Mouse (Mus musculus) CH12.LX (cell line): ENCODE data around the gene Tbl3. TPM values are rescaled to one million over a fixed set of nuclear protein-coding genes. Genes with fewer than 3 reads are reported as not detected.
A peak's percentile ranks its signal among the peaks of the same experiment; 100 is the strongest.

Experiments
- DNase-seq: peaks from one replicate; pipeline ENCODE4 v3.0.0-alpha.2; 2013; ENCODE audit errors: extremely low read depth
- H3K27ac ChIP-seq: 2 replicates; pipeline ENCODE4 v1.5.1; 2012; ENCODE audit warnings: low read depth, mild to moderate bottlenecking, control low read depth, moderate library complexity; ENCODE audit not compliant: insufficient read depth
- H3K27me3 ChIP-seq: replicated peaks from 2 replicates; pipeline ENCODE3; 2012; ENCODE audit warnings: inconsistent platforms
- H3K36me3 ChIP-seq, 2 experiments: replicated peaks in 1 of 2; 2 replicates each; pipeline versions ENCODE3 to v1.6.1; 2012; ENCODE audit warnings: inconsistent platforms in 1 of 2, low read length in 1 of 2, mild to moderate bottlenecking in 1 of 2, mixed read lengths in 1 of 2, moderate library complexity in 1 of 2; ENCODE audit not compliant: control insufficient read depth in 1 of 2, insufficient read depth in 1 of 2
- H3K4me1 ChIP-seq, 2 experiments: 2 replicates each; pipeline ENCODE4 v1.6.1; 2012; ENCODE audit warnings: inconsistent platforms in 1 of 2, moderate library complexity in 1 of 2; ENCODE audit not compliant: insufficient read depth in 2 of 2, control insufficient read depth in 1 of 2
- H3K4me2 ChIP-seq: 2 replicates; pipeline ENCODE4 v1.6.1; 2012; ENCODE audit warnings: low read depth, mild to moderate bottlenecking, control low read depth; ENCODE audit not compliant: poor library complexity, insufficient read depth, severe bottlenecking
- H3K4me3 ChIP-seq, 3 experiments: fragments of 150-350 bp in 1 of 3; sonication (generic) in 1 of 3; replicated peaks in 1 of 3; 2 replicates each; pipeline versions ENCODE3 to v1.5.1; 2011 to 2012; ENCODE audit warnings: low read depth in 2 of 3, low read length in 2 of 3, mild to moderate bottlenecking in 2 of 3, moderate library complexity in 2 of 3, control low read depth in 1 of 3, improper control_type of control experiment in 1 of 3, inconsistent platforms in 1 of 3, mixed read lengths in 1 of 3; ENCODE audit not compliant: poor library complexity in 1 of 3
- H3K79me2 ChIP-seq: replicated peaks from 2 replicates; pipeline ENCODE4 v1.6.1; 2012; ENCODE audit warnings: mild to moderate bottlenecking, moderate library complexity; ENCODE audit not compliant: control insufficient read depth, poor library complexity, insufficient read depth, severe bottlenecking; ENCODE audit errors: extremely low read depth
- H3K9ac ChIP-seq: 2 replicates; pipeline ENCODE4 v1.6.1; 2012; ENCODE audit warnings: low read depth, mild to moderate bottlenecking, control low read depth, moderate library complexity; ENCODE audit not compliant: insufficient read depth
- H3K9me3 ChIP-seq: replicated peaks from 2 replicates; pipeline ENCODE3; 2012; ENCODE audit warnings: low read length, inconsistent platforms, mixed read lengths
- BHLHE40 ChIP-seq: IDR thresholded peaks from 2 replicates; pipeline ENCODE4 v1.6.1; 2011; ENCODE audit warnings: mild to moderate bottlenecking, low read depth, low read length, improper control_type of control experiment
- CTCF ChIP-seq, 2 experiments: IDR thresholded peaks in 1 of 2; conservative IDR thresholded peaks in 1 of 2; 2 replicates each; pipeline ENCODE4 v1.5.1; 2011 to 2012; ENCODE audit warnings: low read depth in 2 of 2, low read length in 2 of 2, improper control_type of control experiment in 1 of 2, inconsistent platforms in 1 of 2, mild to moderate bottlenecking in 1 of 2, moderate library complexity in 1 of 2
- E2F4 ChIP-seq: IDR thresholded peaks from 2 replicates; pipeline ENCODE4 v1.6.1; 2011; ENCODE audit warnings: low read depth, low read length, improper control_type of control experiment; ENCODE audit not compliant: insufficient replicate concordance
- ELF1 ChIP-seq: IDR thresholded peaks from 2 replicates; pipeline ENCODE4 v1.6.1; 2014; ENCODE audit warnings: low read depth, mild to moderate bottlenecking, inconsistent platforms, low read length, improper control_type of control experiment
- EP300 ChIP-seq: IDR thresholded peaks from 2 replicates; pipeline ENCODE4 v1.6.1; 2011; ENCODE audit warnings: low read length, improper control_type of control experiment
- ETS1 ChIP-seq: conservative IDR thresholded peaks from 2 replicates; pipeline ENCODE4 v1.6.1; 2012; ENCODE audit warnings: low read depth, mild to moderate bottlenecking, inconsistent platforms, low read length, improper control_type of control experiment, moderate library complexity
- GABPA ChIP-seq: IDR thresholded peaks from 2 replicates; pipeline ENCODE4 v1.6.1; 2012; ENCODE audit warnings: low read depth, low read length, improper control_type of control experiment, inconsistent platforms; ENCODE audit not compliant: insufficient replicate concordance
- HCFC1 ChIP-seq: IDR thresholded peaks from 2 replicates; pipeline ENCODE4 v1.6.1; 2012; ENCODE audit warnings: low read depth, mild to moderate bottlenecking, inconsistent platforms, low read length, improper control_type of control experiment
- IRF4 ChIP-seq: IDR thresholded peaks from 2 replicates; pipeline ENCODE4 v1.6.1; 2014; ENCODE audit warnings: low read depth, mild to moderate bottlenecking, inconsistent platforms, low read length, improper control_type of control experiment
- KAT2A ChIP-seq: IDR thresholded peaks from 2 replicates; pipeline ENCODE4 v1.6.1; 2012; ENCODE audit warnings: low read length, improper control_type of control experiment, inconsistent platforms; ENCODE audit not compliant: insufficient replicate concordance
- MAX ChIP-seq: IDR thresholded peaks from 2 replicates; pipeline ENCODE4 v1.6.1; 2011; ENCODE audit warnings: low read length, improper control_type of control experiment
- MAZ ChIP-seq: IDR thresholded peaks from 2 replicates; pipeline ENCODE4 v1.6.1; 2012; ENCODE audit warnings: low read depth, mild to moderate bottlenecking, inconsistent platforms, low read length, improper control_type of control experiment, moderate library complexity
- MEF2A ChIP-seq: IDR thresholded peaks from 2 replicates; pipeline ENCODE4 v1.6.1; 2014; ENCODE audit warnings: low read depth, mild to moderate bottlenecking, inconsistent platforms, low read length, improper control_type of control experiment, borderline replicate concordance
- MXI1 ChIP-seq: IDR thresholded peaks from 2 replicates; pipeline ENCODE4 v1.6.1; 2011; ENCODE audit warnings: mild to moderate bottlenecking, low read depth, low read length, improper control_type of control experiment
- NELFE ChIP-seq: IDR thresholded peaks from 2 replicates; pipeline ENCODE4 v1.6.1; 2011; ENCODE audit warnings: low read depth, low read length, improper control_type of control experiment
- NRF1 ChIP-seq: IDR thresholded peaks from 2 replicates; pipeline ENCODE4 v1.6.1; 2014; ENCODE audit warnings: low read depth, mild to moderate bottlenecking, inconsistent platforms, low read length, improper control_type of control experiment, moderate library complexity
- POLR2A ChIP-seq: IDR thresholded peaks from 2 replicates; pipeline ENCODE4 v1.6.1; 2011; ENCODE audit warnings: low read depth, mild to moderate bottlenecking, improper control_type of control experiment, low read length
- POLR2AphosphoS2 ChIP-seq: IDR thresholded peaks from 2 replicates; pipeline ENCODE4 v1.6.1; 2011; ENCODE audit warnings: low read depth, low read length, improper control_type of control experiment
- RAD21 ChIP-seq: IDR thresholded peaks from 2 replicates; pipeline ENCODE4 v1.6.1; 2011; ENCODE audit warnings: low read depth, mild to moderate bottlenecking, low read length, improper control_type of control experiment, moderate library complexity
- SIN3A ChIP-seq: IDR thresholded peaks from 2 replicates; pipeline ENCODE4 v1.6.1; 2012; ENCODE audit warnings: low read length, improper control_type of control experiment, inconsistent platforms
- TBP ChIP-seq: conservative IDR thresholded peaks from 2 replicates; pipeline ENCODE4 v1.6.1; 2011; ENCODE audit warnings: low read depth, low read length, improper control_type of control experiment
- TCF12 ChIP-seq: IDR thresholded peaks from 2 replicates; pipeline ENCODE4 v1.6.1; 2014; ENCODE audit warnings: low read depth, mild to moderate bottlenecking, inconsistent platforms, low read length, improper control_type of control experiment
- UBTF ChIP-seq: IDR thresholded peaks from 2 replicates; pipeline ENCODE4 v1.6.1; 2012; ENCODE audit warnings: low read depth, mild to moderate bottlenecking, inconsistent platforms, low read length, improper control_type of control experiment, moderate library complexity
- USF1 ChIP-seq: IDR thresholded peaks from 2 replicates; pipeline ENCODE4 v1.6.1; 2014; ENCODE audit warnings: low read depth, mild to moderate bottlenecking, inconsistent platforms, low read length, improper control_type of control experiment
- ZMIZ1 ChIP-seq: IDR thresholded peaks from 2 replicates; pipeline ENCODE4 v1.6.1; 2012; ENCODE audit warnings: low read depth, mild to moderate bottlenecking, inconsistent platforms, low read length, improper control_type of control experiment
- ZNF384 ChIP-seq: IDR thresholded peaks from 2 replicates; pipeline ENCODE4 v1.6.1; 2012; ENCODE audit warnings: low read depth, low read length, improper control_type of control experiment, inconsistent platforms
- dilution Hi-C: fragments of 300-500 bp; cut with MboI; formaldehyde crosslinking; loops from 2 replicates; pipeline ENCODE4 v1.14.3; 2020; ENCODE audit warnings: low sequenced_read_pairs; ENCODE audit not compliant: extremely low pct_unique_long_range_greater_than_20kb, extremely low pct_ligation_motif_present
- in situ Hi-C: fragments of 300-500 bp; cut with MboI; formaldehyde crosslinking; loops from 3 replicates; pipeline ENCODE4 v1.14.3; 2019; ENCODE audit warnings: low sequenced_read_pairs, low pct_ligation_motif_present, low pct_unique_long_range_greater_than_20kb, mixed read lengths
- polyA plus RNA-seq: library from polyadenylated mRNA; unstranded; fragments of >175 nt; gene quantifications from 2 replicates; pipeline ENCODE4 v1.2.1, GENCODE M21; 2012; ENCODE audit warnings: low read depth; ENCODE audit not compliant: insufficient read length
- total RNA-seq, 2 experiments: library from RNA; depleted of rRNA; stranded (reverse); fragments of 300-350 nt in 1 of 2; fragments of >200 nt in 1 of 2; gene quantifications; 2 replicates each; pipeline ENCODE4 v1.2.3; 2012 to 2014

Gene Tbl3
- total and polyA plus RNA-seq, 3 experiments: 98.0 to 105 (median 104) TPM

GRCm38 (mm10) chr17:24669545-24670245 lies 37.8 kb downstream of the Tbl3 start, which contains the start of gene Zfp598:
Gene Zfp598 (plus strand): TSS chr17:24669687.
- Histone ChIP-seq H3K27ac (peak within 1 kb of the TSS; percentile 79), H3K4me1 (peaks cover 5 to 61% of the 10 kb centered on the region in 2 experiments; a peak in 2 of 4 replicates), H3K9ac (peak within 1 kb of the TSS; percentile 97), H3K9me3 (no peaks in the 10 kb centered on the region), H3K4me3 (peak within 1 kb of the TSS; percentile 88 to 99 (median 99)), H3K79me2 (peaks cover 46% of the 10 kb centered on the region), H3K27me3 (no peaks in the 10 kb centered on the region), H3K4me2 (peak within 1 kb of the TSS; percentile 98), H3K36me3 (peaks cover 9 to 16% of the 10 kb centered on the region in 2 experiments)
- peak; percentile 91 for DNase-seq
- in situ Hi-C loops (loop anchor here (5.0 kb wide), 1 partner anchor 137 kb away; the partner anchor contains the start of gene Rab26), dilution Hi-C loops (no loop called here)
- no peak; the same call in 1 of the 2 replicates for TF ChIP-seq GABPA
- TF ChIP-seq TCF12: peak; percentile 90
- TF ChIP-seq E2F4: no peak
- peak; percentile 84; the same call in 1 of the 2 replicates for TF ChIP-seq TBP
- peak; percentile 26 for TF ChIP-seq IRF4
- no peak; the same call in 1 of the 2 replicates for TF ChIP-seq NELFE
- TF ChIP-seq KAT2A: peak; percentile 82; the same call in 1 of the 2 replicates
- TF ChIP-seq ETS1: 0 out of 2 replicates have a peak, but pooled peaks have one; percentile 14
- peak; percentile 83 for TF ChIP-seq SIN3A
- TF ChIP-seq RAD21: no peak
- TF ChIP-seq EP300: no peak
- TF ChIP-seq ELF1: peak; percentile 99
- peak; percentile 78 for TF ChIP-seq UBTF
- TF ChIP-seq CTCF (conservative IDR thresholded peaks at IDR 0.05 in 1 of 2, IDR thresholded peaks at IDR 0.05 in 1 of 2; ENCODE audit: low read depth in 2 of 2, low read length in 2 of 2): peak in 1 of 2 experiments; percentile 41; a peak in 1 of 4 replicates
- no peak for TF ChIP-seq USF1
- peak; percentile 89 for TF ChIP-seq HCFC1
- TF ChIP-seq BHLHE40: 0 out of 2 replicates have a peak, but pooled peaks have one; percentile 18
- TF ChIP-seq MXI1: peak; percentile 76
- TF ChIP-seq MAX: peak; percentile 67
- peak; percentile 67; the same call in 1 of the 2 replicates for TF ChIP-seq MEF2A
- TF ChIP-seq ZNF384: no peak
- peak; percentile 84; the same call in 1 of the 2 replicates for TF ChIP-seq POLR2AphosphoS2
- TF ChIP-seq MAZ: peak; percentile 57; the same call in 1 of the 2 replicates
- TF ChIP-seq POLR2A: peak; percentile 88; the same call in 1 of the 2 replicates
- no peak for TF ChIP-seq ZMIZ1
- TF ChIP-seq NRF1: peak; percentile 66
